Mouse (Mus musculus) ES-E14 (cell line): ENCODE results near the gene Pdcd2. TPM values are rescaled to one million over a fixed set of nuclear protein-coding genes. Genes with fewer than 3 reads are reported as not detected.

ENCODE experiments used
- DNase-seq: peaks from one replicate; pipeline ENCODE4 v3.0.0-alpha.2; 2013; ENCODE audit warnings: low read depth, low spot score
- H3K27ac ChIP-seq: 2 replicates; pipeline ENCODE4 v1.5.1; 2012; ENCODE audit warnings: low read depth, mild to moderate bottlenecking, low read length, moderate library complexity, mixed read lengths; ENCODE audit not compliant: poor library complexity, insufficient read depth, severe bottlenecking
- H3K36me3 ChIP-seq: 2 replicates; pipeline ENCODE4 v1.6.1; 2012; ENCODE audit warnings: mild to moderate bottlenecking, low read length, moderate library complexity, mixed read lengths; ENCODE audit not compliant: control insufficient read depth, poor library complexity, insufficient read depth, severe bottlenecking
- H3K4me1 ChIP-seq, 2 experiments: fragments of 150-350 bp in 1 of 2; sonication (generic) in 1 of 2; 2 replicates each; pipeline ENCODE4 v1.6.1; 2012; ENCODE audit warnings: low read length in 2 of 2, mild to moderate bottlenecking in 1 of 2, mixed read lengths in 1 of 2; ENCODE audit not compliant: control insufficient read depth in 2 of 2, insufficient read depth in 2 of 2, poor library complexity in 1 of 2
- H3K4me3 ChIP-seq, 2 experiments: fragments of 150-350 bp in 1 of 2; sonication (generic) in 1 of 2; 2 replicates each; pipeline ENCODE4 v1.5.1; 2012; ENCODE audit warnings: low read length in 2 of 2, low read depth in 1 of 2, mild to moderate bottlenecking in 1 of 2, mixed read lengths in 1 of 2; ENCODE audit not compliant: insufficient read depth in 1 of 2, poor library complexity in 1 of 2, severe bottlenecking in 1 of 2
- H3K9ac ChIP-seq: 2 replicates; pipeline ENCODE4 v1.6.1; 2012; ENCODE audit warnings: low read depth, mild to moderate bottlenecking, low read length, mixed read lengths; ENCODE audit not compliant: poor library complexity, insufficient read depth, severe bottlenecking
- H3K9me3 ChIP-seq: fragments of 150-350 bp; sonication (generic); 2 replicates; pipeline ENCODE4 v1.6.1; 2012; ENCODE audit warnings: low read depth, mild to moderate bottlenecking, low read length; ENCODE audit not compliant: control insufficient read depth, insufficient read depth
- CHD2 ChIP-seq: IDR thresholded peaks from 2 replicates; pipeline ENCODE4 v1.6.1; 2014; ENCODE audit warnings: mild to moderate bottlenecking, low read depth, low read length, inconsistent platforms
- HCFC1 ChIP-seq: IDR thresholded peaks from 2 replicates; pipeline ENCODE4 v1.6.1; 2012; ENCODE audit warnings: low read length, inconsistent platforms, borderline replicate concordance; ENCODE audit not compliant: insufficient read depth
- MAFK ChIP-seq: IDR thresholded peaks from 2 replicates; pipeline ENCODE4 v1.6.1; 2014; ENCODE audit warnings: mild to moderate bottlenecking, low read depth, low read length, inconsistent platforms; ENCODE audit not compliant: insufficient read depth
- ZC3H11A ChIP-seq: IDR thresholded peaks from 2 replicates; pipeline ENCODE4 v1.6.1; 2012; ENCODE audit warnings: low read depth, mild to moderate bottlenecking, inconsistent platforms, low read length, borderline replicate concordance
- ZNF384 ChIP-seq: IDR thresholded peaks from 2 replicates; pipeline ENCODE4 v1.6.1; 2012; ENCODE audit warnings: low read depth, low read length, inconsistent platforms
- in situ Hi-C, 2 experiments: fragments of 600-800 bp; cut with MboI; formaldehyde crosslinking; loops; one replicate each; pipeline ENCODE4 v1.15.1; 2025; ENCODE audit warnings: low sequenced_read_pairs in 2 of 2, inconsistent platforms in 1 of 2; ENCODE audit not compliant: unreplicated experiment in 2 of 2
- total RNA-seq: library from RNA; depleted of rRNA; stranded (reverse); fragments of 300-350 nt; gene quantifications from 2 replicates; pipeline ENCODE4 v1.2.3, GENCODE M21; 2012; rRNA removed

Gene Pdcd2
- total RNA-seq = 65.1 and 82.7 TPM in 2 replicates

GRCm38 (mm10) chr17:15526986-15527810 lies at the start of gene Pdcd2:
TSS of gene Pdcd2 (minus strand) at chr17:15527301.
- Histone ChIP-seq H3K4me3 (peak within 1 kb of the TSS; percentile 69 to 88), H3K9ac (peak within 1 kb of the TSS; percentile 91), H3K9me3 (no peaks in the 10 kb centered on the region), H3K36me3 (peaks cover 9% of the 10 kb centered on the region), H3K4me1 (0 out of 4 replicates have a peak, but pooled peaks cover 0 to 3% of the 10 kb centered on the region in 2 experiments), H3K27ac (0 out of 2 replicates have a peak within 1 kb of the TSS, but pooled peaks have one; percentile 10)
- peak; percentile 91 for DNase-seq
- in situ Hi-C loops = no loop called here
- TF ChIP-seq MAFK (no peak), HCFC1 (peak; percentile 53; the same call in 1 of the 2 replicates)

- no peaks in the 10 kb centered on the region for H3K9me3 ChIP-seq
- no peak overlapping the region for H3K4me3 ChIP-seq
- no peaks in the 10 kb centered on the region for H3K36me3 ChIP-seq
- no peak for TF ChIP-seq CHD2
- TF ChIP-seq HCFC1 = no peak
- TF ChIP-seq ZC3H11A = no peak
- TF ChIP-seq MAFK = no peak
- TF ChIP-seq ZNF384 = no peak
- no peak for DNase-seq
- H3K4me1 ChIP-seq = no peaks in the 10 kb centered on the region; a peak in 1 of 4 replicates
- H3K9ac ChIP-seq = no peak overlapping the region
- no peak overlapping the region for H3K27ac ChIP-seq
- in situ Hi-C loops = no loop called here
Measured at GRCm38 (mm10) chr17:15575056-15575455, 48.0 kb upstream of the Pdcd2 start.

GRCm38 (mm10) chr17:15566908-15567307 lies 39.8 kb upstream of the Pdcd2 start:
- TF ChIP-seq MAFK (no peak), HCFC1 (no peak), CHD2 (no peak), ZC3H11A (no peak), ZNF384 (no peak)
- in situ Hi-C loops = no loop called here
- Histone ChIP-seq H3K27ac (no peak overlapping the region), H3K4me1 (peaks cover 3 to 4% of the 10 kb centered on the region in 2 experiments; a peak in 2 of 4 replicates), H3K4me3 (no peak overlapping the region), H3K9ac (no peak overlapping the region), H3K9me3 (no peaks in the 10 kb centered on the region), H3K36me3 (no peaks in the 10 kb centered on the region)
- no peak for DNase-seq

GRCm38 (mm10) chr17:15564928-15565300 lies 37.8 kb upstream of the Pdcd2 start:
- in situ Hi-C loops = no loop called here

More at GRCm38 (mm10) chr17:15564928-15565300, 37.8 kb upstream of the Pdcd2 start:
- DNase-seq = no peak
- Histone ChIP-seq H3K9ac (peak overlapping the region; percentile 66), H3K4me1 (peaks cover 3 to 4% of the 10 kb centered on the region in 2 experiments; a peak in 2 of 4 replicates), H3K9me3 (no peaks in the 10 kb centered on the region), H3K4me3 (peak overlapping the region; percentile 51 to 85; a peak in 3 of 4 replicates), H3K36me3 (no peaks in the 10 kb centered on the region), H3K27ac (no peak overlapping the region; the same call in 1 of the 2 replicates)
- no peak for TF ChIP-seq ZC3H11A
- TF ChIP-seq ZNF384 = no peak
- no peak for TF ChIP-seq HCFC1
- no peak for TF ChIP-seq MAFK
- no peak for TF ChIP-seq CHD2
